Mouse (Mus musculus) CH12.LX (cell line): ENCODE measurements around the gene Yjefn3.

Source experiments
- CTCF ChIP-seq, 2 experiments: IDR thresholded peaks in 1 of 2; conservative IDR thresholded peaks in 1 of 2; 2 replicates each; pipeline ENCODE4 v1.5.1; 2011 to 2012; ENCODE audit warnings: low read depth in 2 of 2, low read length in 2 of 2, improper control_type of control experiment in 1 of 2, inconsistent platforms in 1 of 2, mild to moderate bottlenecking in 1 of 2, moderate library complexity in 1 of 2
- E2F4 ChIP-seq: IDR thresholded peaks from 2 replicates; pipeline ENCODE4 v1.6.1; 2011; ENCODE audit warnings: low read depth, low read length, improper control_type of control experiment; ENCODE audit not compliant: insufficient replicate concordance
- EP300 ChIP-seq: IDR thresholded peaks from 2 replicates; pipeline ENCODE4 v1.6.1; 2011; ENCODE audit warnings: low read length, improper control_type of control experiment
- HCFC1 ChIP-seq: IDR thresholded peaks from 2 replicates; pipeline ENCODE4 v1.6.1; 2012; ENCODE audit warnings: low read depth, mild to moderate bottlenecking, inconsistent platforms, low read length, improper control_type of control experiment
- IRF4 ChIP-seq: IDR thresholded peaks from 2 replicates; pipeline ENCODE4 v1.6.1; 2014; ENCODE audit warnings: low read depth, mild to moderate bottlenecking, inconsistent platforms, low read length, improper control_type of control experiment
- MAX ChIP-seq: IDR thresholded peaks from 2 replicates; pipeline ENCODE4 v1.6.1; 2011; ENCODE audit warnings: low read length, improper control_type of control experiment
- MEF2A ChIP-seq: IDR thresholded peaks from 2 replicates; pipeline ENCODE4 v1.6.1; 2014; ENCODE audit warnings: low read depth, mild to moderate bottlenecking, inconsistent platforms, low read length, improper control_type of control experiment, borderline replicate concordance
- MXI1 ChIP-seq: IDR thresholded peaks from 2 replicates; pipeline ENCODE4 v1.6.1; 2011; ENCODE audit warnings: mild to moderate bottlenecking, low read depth, low read length, improper control_type of control experiment
- POLR2A ChIP-seq: IDR thresholded peaks from 2 replicates; pipeline ENCODE4 v1.6.1; 2011; ENCODE audit warnings: low read depth, mild to moderate bottlenecking, improper control_type of control experiment, low read length
- POLR2AphosphoS2 ChIP-seq: IDR thresholded peaks from 2 replicates; pipeline ENCODE4 v1.6.1; 2011; ENCODE audit warnings: low read depth, low read length, improper control_type of control experiment
- UBTF ChIP-seq: IDR thresholded peaks from 2 replicates; pipeline ENCODE4 v1.6.1; 2012; ENCODE audit warnings: low read depth, mild to moderate bottlenecking, inconsistent platforms, low read length, improper control_type of control experiment, moderate library complexity
- ZC3H11A ChIP-seq: IDR thresholded peaks from 2 replicates; pipeline ENCODE4 v1.6.1; 2012; ENCODE audit warnings: low read depth, mild to moderate bottlenecking, inconsistent platforms, low read length, improper control_type of control experiment
- ZNF384 ChIP-seq: IDR thresholded peaks from 2 replicates; pipeline ENCODE4 v1.6.1; 2012; ENCODE audit warnings: low read depth, low read length, improper control_type of control experiment, inconsistent platforms

DNA sequence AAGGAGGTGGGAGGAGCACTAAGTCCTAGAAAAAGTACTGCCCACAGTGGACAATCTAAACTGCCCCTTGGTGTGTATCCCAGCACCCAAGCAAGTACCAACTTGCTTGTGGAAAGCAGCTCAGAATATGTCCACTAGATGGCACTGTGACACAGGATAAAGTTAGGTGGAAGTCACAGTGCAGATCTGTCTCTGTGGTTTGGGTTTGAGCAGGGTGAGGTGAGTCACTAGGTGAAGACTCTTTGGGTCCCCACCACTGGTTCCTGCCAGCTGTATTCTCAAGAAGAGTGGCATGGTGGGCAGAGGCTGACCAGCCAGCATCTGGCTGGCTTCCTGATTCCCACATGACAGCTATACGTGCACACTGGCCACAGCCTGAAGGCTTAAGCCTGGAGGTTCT, 16.5 kb upstream of the Yjefn3 start:
- peak; percentile 77 for TF ChIP-seq EP300
- peak; percentile 88 to 95 for TF ChIP-seq CTCF (conservative IDR thresholded peaks at IDR 0.05 in 1 of 2, IDR thresholded peaks at IDR 0.05 in 1 of 2; ENCODE audit: low read depth in 2 of 2, low read length in 2 of 2)
- TF ChIP-seq ZC3H11A = peak; percentile 64
- TF ChIP-seq MXI1 = no peak
- TF ChIP-seq UBTF = no peak
- peak; percentile 69; the same call in 1 of the 2 replicates for TF ChIP-seq MEF2A
- no peak for TF ChIP-seq ZNF384
- no peak for TF ChIP-seq E2F4
- no peak for TF ChIP-seq MAX
- 0 out of 2 replicates have a peak, but pooled peaks have one; percentile 29 for TF ChIP-seq POLR2A
- peak; percentile 72; the same call in 1 of the 2 replicates for TF ChIP-seq IRF4
- TF ChIP-seq POLR2AphosphoS2 = no peak
- TF ChIP-seq HCFC1 = no peak
